Mouse (Mus musculus) heart, embryonic 11.5 days (tissue): ENCODE results near the gene Fank1. TPM values are rescaled to one million over a fixed set of nuclear protein-coding genes. Genes with fewer than 3 reads are reported as not detected.
A peak's percentile ranks its signal among the peaks of the same experiment; 100 is the strongest.

ENCODE experiments used
- ATAC-seq: fragments of 200-750 bp; cut with Nextera tagmentation; replicated peaks from 2 replicates; pipeline ENCODE4 v1.8.0; 2017; ENCODE audit warnings: moderate library complexity; ENCODE audit not compliant: insufficient number of reproducible peaks, low FRiP score, low TSS enrichment
- H3K27ac ChIP-seq: fragments of 300-500 bp; sonication (generic); 2 replicates; pipeline ENCODE4 v1.5.1; 2014; ENCODE audit warnings: mild to moderate bottlenecking, low read depth, low read length
- H3K27me3 ChIP-seq: fragments of 300-500 bp; sonication (generic); 2 replicates; pipeline ENCODE4 v1.6.1; 2014; ENCODE audit warnings: mild to moderate bottlenecking, low read length, mixed read lengths; ENCODE audit not compliant: control insufficient read depth, insufficient read depth
- H3K36me3 ChIP-seq: fragments of 300-500 bp; sonication (generic); 2 replicates; pipeline ENCODE4 v1.6.1; 2014; ENCODE audit warnings: mild to moderate bottlenecking, low read length, moderate library complexity, mixed read lengths; ENCODE audit not compliant: control insufficient read depth, insufficient read depth
- H3K4me1 ChIP-seq: fragments of 300-500 bp; sonication (generic); 2 replicates; pipeline ENCODE4 v1.6.1; 2014; ENCODE audit warnings: low read length; ENCODE audit not compliant: control insufficient read depth, insufficient read depth
- H3K4me2 ChIP-seq: fragments of 300-500 bp; sonication (generic); 2 replicates; pipeline ENCODE4 v1.6.1; 2014; ENCODE audit warnings: mild to moderate bottlenecking, moderate library complexity
- H3K4me3 ChIP-seq: fragments of 300-500 bp; sonication (generic); 2 replicates; pipeline ENCODE4 v1.5.1; 2014; ENCODE audit warnings: low read depth, low read length
- H3K9ac ChIP-seq: fragments of 300-500 bp; sonication (generic); 2 replicates; pipeline ENCODE4 v1.6.1; 2014; ENCODE audit warnings: mild to moderate bottlenecking, low read depth, low read length, moderate library complexity
- H3K9me3 ChIP-seq: fragments of 300-500 bp; sonication (generic); replicated peaks from 2 replicates; pipeline ENCODE4 v1.6.1; 2016; ENCODE audit warnings: low read length; ENCODE audit not compliant: control insufficient read depth
- whole genome bisulfite sequencing: fragments of 180-500 bp; shearing (Covaris S2); extraction: QIAGEN DNeasy Blood & Tissue Kit; methylation state at CpG from one replicate; pipeline ENCODE4 v1.1.7; 2014; ENCODE audit not compliant: insufficient replicate concordance; 5-methylcytosine and 5-hydroxymethylcytosine counted together
- polyA plus RNA-seq: library from polyadenylated mRNA; unstranded; fragments of >200 nt; fragmentation: Nextera tagmentation; extraction: Ambion mirVana; gene quantifications from 2 replicates; pipeline ENCODE4 v1.2.1, GENCODE M21; 2014

The Fank1 gene
- polyA plus RNA-seq, 1 experiment from 2014 or later, result 0.10 TPM

- WGBS, result 58% methylated on average over 10 of the region's 10 CpGs
- Histone ChIP-seq H3K4me3 (no peak overlapping the region), H3K4me2 (no peak overlapping the region), H3K4me1 (peaks cover 2% of the 10 kb centered on the region; the same call in 1 of the 2 replicates), H3K36me3 (no peaks in the 10 kb centered on the region), H3K9me3 (no peaks in the 10 kb centered on the region), H3K9ac (no peak overlapping the region), H3K27ac (no peak overlapping the region), H3K27me3 (no peaks in the 10 kb centered on the region)
- no peak for ATAC-seq
Measured at GRCm38 (mm10) chr7:133793248-133794131, 16.8 kb downstream of the Fank1 start.

- no peak overlapping the region for H3K9ac ChIP-seq
- no peaks in the 10 kb centered on the region for H3K9me3 ChIP-seq
- H3K4me3 ChIP-seq, result no peak overlapping the region
- peaks cover 2% of the 10 kb centered on the region; the same call in 1 of the 2 replicates for H3K4me1 ChIP-seq
- WGBS, result 84% methylated on average over 2 of the region's 2 CpGs
- no peak for ATAC-seq
- H3K27ac ChIP-seq, result no peak overlapping the region
- no peaks in the 10 kb centered on the region for H3K27me3 ChIP-seq
- no peak overlapping the region for H3K4me2 ChIP-seq
- no peaks in the 10 kb centered on the region for H3K36me3 ChIP-seq
Measured at GRCm38 (mm10) chr7:133794720-133795119, 18.1 kb downstream of the Fank1 start.

GRCm38 (mm10) chr7:133799928-133800327 lies 23.3 kb downstream of the Fank1 start:
- Histone ChIP-seq H3K9me3 (no peaks in the 10 kb centered on the region), H3K27me3 (no peaks in the 10 kb centered on the region), H3K36me3 (no peaks in the 10 kb centered on the region), H3K4me1 (no peaks in the 10 kb centered on the region), H3K4me3 (no peak overlapping the region), H3K9ac (no peak overlapping the region), H3K4me2 (no peak overlapping the region), H3K27ac (no peak overlapping the region)
- WGBS, result 79% methylated on average over 5 of the region's 5 CpGs
- no peak for ATAC-seq

- Histone ChIP-seq H3K4me2 (no peak overlapping the region), H3K27me3 (no peaks in the 10 kb centered on the region), H3K4me1 (no peaks in the 10 kb centered on the region), H3K9me3 (no peaks in the 10 kb centered on the region), H3K4me3 (no peak overlapping the region), H3K36me3 (no peaks in the 10 kb centered on the region), H3K27ac (no peak overlapping the region), H3K9ac (no peak overlapping the region)
- WGBS, result 53% methylated on average over 6 of the region's 6 CpGs
- ATAC-seq, result no peak
Measured at GRCm38 (mm10) chr7:133801823-133802222, 25.2 kb downstream of the Fank1 start.

- Histone ChIP-seq H3K27me3 (no peaks in the 10 kb centered on the region), H3K4me2 (no peak overlapping the region), H3K9ac (no peak overlapping the region), H3K4me1 (no peaks in the 10 kb centered on the region), H3K4me3 (no peak overlapping the region), H3K27ac (no peak overlapping the region), H3K9me3 (no peaks in the 10 kb centered on the region), H3K36me3 (no peaks in the 10 kb centered on the region)
- ATAC-seq, result peak; percentile 61; the same call in 1 of the 2 replicates
- WGBS, result 49% methylated on average over 7 of the region's 7 CpGs
Measured at GRCm38 (mm10) chr7:133805614-133806175, 29.0 kb downstream of the Fank1 start.

- Histone ChIP-seq H3K4me1 (no peaks in the 10 kb centered on the region), H3K4me2 (no peak overlapping the region), H3K9me3 (no peaks in the 10 kb centered on the region), H3K4me3 (no peak overlapping the region), H3K9ac (no peak overlapping the region), H3K36me3 (no peaks in the 10 kb centered on the region), H3K27ac (no peak overlapping the region), H3K27me3 (no peaks in the 10 kb centered on the region)
- WGBS, result 74% methylated on average over 7 of the region's 7 CpGs
- no peak for ATAC-seq
Measured at GRCm38 (mm10) chr7:133812927-133813326, 36.3 kb downstream of the Fank1 start.

GRCm38 (mm10) chr7:133813331-133813730 lies 36.7 kb downstream of the Fank1 start:
- no peak for ATAC-seq
- H3K4me3 ChIP-seq, result no peak overlapping the region
- no peaks in the 10 kb centered on the region for H3K9me3 ChIP-seq
- no peak overlapping the region for H3K4me2 ChIP-seq
- no peaks in the 10 kb centered on the region for H3K36me3 ChIP-seq
- 77% methylated on average over 4 of the region's 4 CpGs for whole genome bisulfite sequencing
- no peaks in the 10 kb centered on the region for H3K27me3 ChIP-seq
- H3K9ac ChIP-seq, result no peak overlapping the region
- H3K27ac ChIP-seq, result no peak overlapping the region
- no peaks in the 10 kb centered on the region for H3K4me1 ChIP-seq

GRCm38 (mm10) chr7:133823751-133824150 lies 47.1 kb downstream of the Fank1 start:
- no peak overlapping the region for H3K4me2 ChIP-seq
- no peaks in the 10 kb centered on the region for H3K27me3 ChIP-seq
- H3K9ac ChIP-seq, result no peak overlapping the region
- H3K27ac ChIP-seq, result no peak overlapping the region
- no peak for ATAC-seq
- H3K9me3 ChIP-seq, result 0 out of 2 replicates have a peak, but pooled peaks cover 2% of the 10 kb centered on the region
- H3K36me3 ChIP-seq, result no peaks in the 10 kb centered on the region
- H3K4me1 ChIP-seq, result 0 out of 2 replicates have a peak, but pooled peaks cover 3% of the 10 kb centered on the region
- WGBS, result 81% methylated on average over 6 of the region's 6 CpGs
- no peak overlapping the region for H3K4me3 ChIP-seq
